Mouse (Mus musculus): ENCODE measurements around the gene Bhlhe40. TPM values are rescaled to one million over a fixed set of nuclear protein-coding genes. Genes with fewer than 3 reads are reported as not detected.

Gene Bhlhe40
- polyA plus RNA-seq (2012; rRNA removed): 2.1 and 2.4 TPM in 2 replicates

DNA sequence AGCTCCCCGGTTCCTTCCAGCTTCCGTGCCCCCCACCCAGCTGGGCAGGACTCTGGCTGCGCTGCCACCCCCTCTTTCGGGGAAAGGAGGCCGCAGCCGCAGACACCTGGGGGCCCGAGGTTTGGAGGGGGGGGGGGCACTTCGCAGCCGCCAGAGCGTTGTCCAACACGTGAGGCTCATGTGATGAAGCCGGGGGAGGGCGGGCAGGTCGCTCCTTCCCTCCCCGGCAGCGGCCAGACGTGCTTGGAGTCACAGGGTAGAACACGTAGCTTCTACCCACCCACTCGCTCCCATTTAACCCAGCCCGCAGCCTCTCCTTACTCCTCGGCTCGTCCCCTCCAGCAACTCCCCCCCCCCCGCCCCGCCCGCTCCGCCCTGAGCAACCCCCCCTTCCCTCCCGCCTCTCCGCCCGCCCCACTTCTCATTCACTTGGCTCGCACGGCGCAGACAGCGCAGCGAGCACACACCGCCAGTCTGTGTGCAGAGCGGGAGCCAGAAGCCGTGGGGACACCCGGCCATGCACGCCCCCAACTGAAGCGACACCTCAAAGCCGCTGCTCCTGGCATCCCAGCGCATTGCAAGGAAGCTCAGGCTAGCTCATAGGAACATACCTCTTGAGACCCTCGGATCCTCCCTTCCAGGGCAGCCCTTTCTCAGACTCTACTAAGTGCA, at the start of gene Bhlhe40:
Gene Bhlhe40, plus strand, starts transcription at position 424 of the 672 bp plus-strand sequence.

Other genes with a start within 250 kb of the Bhlhe40 start
- 17.4 and 32.2 TPM in 2 replicates for gene Arl8b, start 122.5 kb downstream of the Bhlhe40 start, polyA plus RNA-seq (2012; rRNA removed)
- gene Edem1, start 168.0 kb downstream of the Bhlhe40 start, polyA plus RNA-seq (2012; rRNA removed): 18.0 and 23.9 TPM in 2 replicates